Mouse (Mus musculus) limb, embryonic 12.5 days (tissue): ENCODE results near the gene Itga7. TPM values are rescaled to one million over a fixed set of nuclear protein-coding genes. Genes with fewer than 3 reads are reported as not detected.
A peak's percentile ranks its signal among the peaks of the same experiment; 100 is the strongest.

Experiments used
- ATAC-seq: fragments of 200-750 bp; cut with Nextera tagmentation; 2 replicates; pipeline ENCODE4 v1.8.0; 2017; ENCODE audit warnings: low read depth, moderate TSS enrichment; ENCODE audit not compliant: insufficient number of reproducible peaks, insufficient read depth, low FRiP score, low TSS enrichment
- H3K27ac ChIP-seq: fragments of 300-500 bp; sonication (generic); 2 replicates; pipeline ENCODE4 v1.5.1; 2016; ENCODE audit warnings: mild to moderate bottlenecking, moderate library complexity
- H3K27me3 ChIP-seq: fragments of 300-500 bp; sonication (generic); 2 replicates; pipeline ENCODE4 v1.6.1; 2016; ENCODE audit warnings: mild to moderate bottlenecking, moderate library complexity
- H3K36me3 ChIP-seq: fragments of 300-500 bp; sonication (generic); 2 replicates; pipeline ENCODE4 v1.6.1; 2016; ENCODE audit warnings: mild to moderate bottlenecking, moderate library complexity
- H3K4me1 ChIP-seq: fragments of 300-500 bp; sonication (generic); replicated peaks from 2 replicates; pipeline ENCODE4 v1.6.1; 2016
- H3K4me2 ChIP-seq: fragments of 300-500 bp; sonication (generic); 2 replicates; pipeline ENCODE4 v1.6.1; 2016; ENCODE audit warnings: mild to moderate bottlenecking, moderate library complexity
- H3K4me3 ChIP-seq: fragments of 300-500 bp; sonication (generic); replicated peaks from 2 replicates; pipeline ENCODE4 v1.5.1; 2016; ENCODE audit warnings: mild to moderate bottlenecking
- H3K9ac ChIP-seq: fragments of 300-500 bp; sonication (generic); replicated peaks from 2 replicates; pipeline ENCODE4 v1.6.1; 2016; ENCODE audit warnings: mild to moderate bottlenecking, moderate library complexity
- H3K9me3 ChIP-seq: fragments of 300-500 bp; sonication (generic); 2 replicates; pipeline ENCODE4 v1.6.1; 2016; ENCODE audit warnings: mild to moderate bottlenecking, moderate library complexity
- WGBS: fragments of 180-500 bp; shearing (Covaris S2); methylation state at CpG from one replicate; pipeline ENCODE4 v1.1.7; 2016; 5-methylcytosine and 5-hydroxymethylcytosine counted together
- polyA plus RNA-seq: library from polyadenylated mRNA; unstranded; fragments of >200 nt; fragmentation: Nextera tagmentation; extraction: Ambion mirVana; gene quantifications from 2 replicates; pipeline ENCODE4 v1.2.1, GENCODE M21; 2016

The Itga7 gene
- polyA plus RNA-seq: 1.3 and 1.7 TPM in 2 replicates

DNA sequence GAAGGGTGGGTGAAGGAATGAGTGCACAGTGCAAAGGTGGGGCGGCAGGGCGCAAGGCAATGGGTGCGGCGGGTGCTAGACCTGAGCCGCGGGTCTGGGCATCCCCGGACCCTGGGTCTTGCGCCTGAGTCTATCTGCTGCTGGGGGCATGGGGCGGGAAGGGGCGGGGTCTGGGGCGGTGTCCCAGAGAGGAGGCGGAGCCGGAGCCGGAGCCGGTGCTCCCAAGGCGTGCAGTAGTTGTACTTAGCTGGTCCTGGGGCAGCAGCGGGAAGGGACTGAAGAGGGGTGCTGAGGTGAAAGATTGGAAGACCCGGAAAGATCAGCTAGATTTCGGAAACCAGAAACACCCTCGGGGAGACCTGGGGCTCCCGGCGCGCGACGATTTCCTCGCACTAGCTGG is at the start of gene Itga7:
TSS of gene Itga7 (plus strand) at position 245 of the 400 bp plus-strand sequence.
- peak within 1 kb of the TSS; percentile 43 for H3K4me3 ChIP-seq
- H3K27me3 ChIP-seq: peaks cover 85% of the 10 kb centered on the region
- peak within 1 kb of the TSS; percentile 45; the same call in 1 of the 2 replicates for H3K9ac ChIP-seq
- H3K4me1 ChIP-seq: peaks cover 9% of the 10 kb centered on the region; the same call in 1 of the 2 replicates
- H3K27ac ChIP-seq: no peak within 1 kb of the TSS
- peak within 1 kb of the TSS; percentile 78 for H3K4me2 ChIP-seq
- no peaks in the 10 kb centered on the region for H3K9me3 ChIP-seq
- no peaks in the 10 kb centered on the region for H3K36me3 ChIP-seq
- ATAC-seq: peak; percentile 84
- WGBS: under 1% methylated on average over 26 of the region's 26 CpGs

- no peaks in the 10 kb centered on the region for H3K9me3 ChIP-seq
- 1% methylated on average over 7 of the region's 7 CpGs for WGBS
- H3K9ac ChIP-seq: peak overlapping the region; percentile 86
- peak; percentile 77 for ATAC-seq
- H3K4me2 ChIP-seq: peak overlapping the region; percentile 86
- H3K27ac ChIP-seq: peak overlapping the region; percentile 97
- peaks cover 40% of the 10 kb centered on the region for H3K36me3 ChIP-seq
- H3K27me3 ChIP-seq: no peaks in the 10 kb centered on the region
- peaks cover 37% of the 10 kb centered on the region for H3K4me1 ChIP-seq
- peak overlapping the region; percentile 87 for H3K4me3 ChIP-seq
Observed at GRCm38 (mm10) chr10:128888941-128889827, 44.4 kb upstream of the Itga7 start.

- peak overlapping the region; percentile 86 for H3K9ac ChIP-seq
- ATAC-seq: no peak
- peak overlapping the region; percentile 86 for H3K4me2 ChIP-seq
- H3K4me3 ChIP-seq: peak overlapping the region; percentile 87
- WGBS: 0% methylated on average over 1 of the region's 2 CpGs
- peak overlapping the region; percentile 97 for H3K27ac ChIP-seq
- peaks cover 38% of the 10 kb centered on the region for H3K4me1 ChIP-seq
- H3K9me3 ChIP-seq: no peaks in the 10 kb centered on the region
- H3K27me3 ChIP-seq: no peaks in the 10 kb centered on the region
- H3K36me3 ChIP-seq: peaks cover 34% of the 10 kb centered on the region
Observed at GRCm38 (mm10) chr10:128889846-128890245, 43.8 kb upstream of the Itga7 start.

GRCm38 (mm10) chr10:128890383-128891295 is 43.0 kb upstream of the Itga7 start:
- H3K4me3 ChIP-seq: peak overlapping the region; percentile 87
- H3K4me2 ChIP-seq: peak overlapping the region; percentile 86
- peak overlapping the region; percentile 86 for H3K9ac ChIP-seq
- peaks cover 43% of the 10 kb centered on the region for H3K4me1 ChIP-seq
- peaks cover 26% of the 10 kb centered on the region for H3K36me3 ChIP-seq
- ATAC-seq: peak; percentile 6; the same call in 1 of the 2 replicates
- H3K27ac ChIP-seq: peak overlapping the region; percentile 97
- no peaks in the 10 kb centered on the region for H3K9me3 ChIP-seq
- WGBS: under 1% methylated on average over 40 of the region's 40 CpGs
- no peaks in the 10 kb centered on the region; the same call in 1 of the 2 replicates for H3K27me3 ChIP-seq

- Histone ChIP-seq H3K4me1 (peaks cover 48% of the 10 kb centered on the region), H3K27ac (peak within 1 kb of the TSS; percentile 97), H3K27me3 (peaks cover 8% of the 10 kb centered on the region), H3K36me3 (peaks cover 17% of the 10 kb centered on the region), H3K9ac (peak within 1 kb of the TSS; percentile 86), H3K4me3 (peak within 1 kb of the TSS; percentile 87), H3K9me3 (no peaks in the 10 kb centered on the region), H3K4me2 (peak within 1 kb of the TSS; percentile 86)
- WGBS: 1% methylated on average over 55 of the region's 89 CpGs
- peak; percentile 54 for ATAC-seq
Observed at GRCm38 (mm10) chr10:128891296-128892094, 42.1 kb upstream of the Itga7 start, which contains the start of gene Gdf11. Gene Gdf11 (minus strand): TSS chr10:128891718.

DNA sequence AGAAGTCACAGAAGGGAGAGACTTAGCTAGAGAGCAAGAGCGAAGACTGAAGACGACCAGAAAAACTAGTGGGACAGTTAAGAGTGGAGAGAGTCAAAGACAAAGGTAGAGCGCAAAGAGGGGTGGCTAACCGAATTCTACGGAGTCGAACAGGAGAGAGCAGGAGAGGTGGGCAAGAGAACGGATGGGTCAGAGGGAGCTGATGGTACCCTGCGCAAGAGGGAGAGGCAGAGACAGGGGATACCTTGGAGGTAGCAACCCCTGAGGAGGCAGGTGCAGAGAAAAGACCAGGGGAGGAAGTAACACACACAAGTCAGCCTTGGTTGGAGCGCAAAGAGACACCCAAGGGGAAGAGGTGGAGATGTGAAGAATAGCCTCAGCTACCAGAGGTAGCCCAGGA is 41.4 kb upstream of the Itga7 start:
- H3K4me3 ChIP-seq: peak overlapping the region; percentile 87
- H3K9me3 ChIP-seq: no peaks in the 10 kb centered on the region
- H3K27me3 ChIP-seq: peaks cover 16% of the 10 kb centered on the region
- no peak for ATAC-seq
- peaks cover 50% of the 10 kb centered on the region for H3K4me1 ChIP-seq
- peak overlapping the region; percentile 86 for H3K4me2 ChIP-seq
- WGBS: 1% methylated on average over 9 of the region's 9 CpGs
- peaks cover 10% of the 10 kb centered on the region for H3K36me3 ChIP-seq
- peak overlapping the region; percentile 97 for H3K27ac ChIP-seq
- H3K9ac ChIP-seq: peak overlapping the region; percentile 86

- Histone ChIP-seq H3K27ac (no peak overlapping the region), H3K4me2 (peak overlapping the region; percentile 45), H3K36me3 (no peaks in the 10 kb centered on the region), H3K9ac (peak overlapping the region; percentile 38; the same call in 1 of the 2 replicates), H3K4me3 (peak overlapping the region; percentile 27; the same call in 1 of the 2 replicates), H3K9me3 (no peaks in the 10 kb centered on the region), H3K27me3 (peaks cover 16% of the 10 kb centered on the region), H3K4me1 (peaks cover 30% of the 10 kb centered on the region)
- WGBS: under 1% methylated on average over 9 of the region's 9 CpGs
- no peak for ATAC-seq
Observed at GRCm38 (mm10) chr10:128895437-128895836, 38.2 kb upstream of the Itga7 start.

GRCm38 (mm10) chr10:128895952-128896693 is 37.5 kb upstream of the Itga7 start:
- Histone ChIP-seq H3K4me3 (peak overlapping the region; percentile 27), H3K27ac (no peak overlapping the region), H3K9me3 (no peaks in the 10 kb centered on the region), H3K27me3 (peaks cover 16% of the 10 kb centered on the region), H3K36me3 (no peaks in the 10 kb centered on the region), H3K4me2 (peak overlapping the region; percentile 45), H3K4me1 (peaks cover 30% of the 10 kb centered on the region), H3K9ac (peak overlapping the region; percentile 38)
- 3% methylated on average over 17 of the region's 17 CpGs for WGBS
- ATAC-seq: no peak

DNA sequence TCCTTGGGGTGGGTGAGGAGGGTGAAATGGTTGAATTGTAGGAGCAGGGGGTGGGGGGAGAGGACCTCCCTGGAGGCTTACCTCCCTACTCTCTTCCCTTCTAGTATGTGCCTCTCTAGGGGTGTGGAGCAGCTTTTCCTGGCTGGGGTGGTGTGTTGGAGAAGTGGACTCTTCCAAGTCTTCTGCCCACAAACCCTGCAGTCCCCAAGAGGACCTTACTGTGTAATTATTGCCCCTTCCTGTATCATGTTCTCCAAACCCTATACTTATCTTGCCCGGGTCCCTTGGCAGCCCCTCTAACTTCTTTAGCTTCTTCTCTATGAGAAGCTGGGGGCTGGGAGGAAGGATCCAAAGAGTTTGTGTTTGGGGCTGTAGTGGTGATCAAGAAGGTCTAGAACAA is 36.8 kb upstream of the Itga7 start:
- no peaks in the 10 kb centered on the region for H3K9me3 ChIP-seq
- H3K4me1 ChIP-seq: peaks cover 30% of the 10 kb centered on the region
- ATAC-seq: no peak
- H3K9ac ChIP-seq: no peak overlapping the region; the same call in 1 of the 2 replicates
- WGBS: 39% methylated on average over 1 of the region's 1 CpGs
- peaks cover 16% of the 10 kb centered on the region for H3K27me3 ChIP-seq
- H3K4me2 ChIP-seq: peak overlapping the region; percentile 45; the same call in 1 of the 2 replicates
- H3K4me3 ChIP-seq: no peak overlapping the region
- no peaks in the 10 kb centered on the region for H3K36me3 ChIP-seq
- no peak overlapping the region for H3K27ac ChIP-seq

DNA sequence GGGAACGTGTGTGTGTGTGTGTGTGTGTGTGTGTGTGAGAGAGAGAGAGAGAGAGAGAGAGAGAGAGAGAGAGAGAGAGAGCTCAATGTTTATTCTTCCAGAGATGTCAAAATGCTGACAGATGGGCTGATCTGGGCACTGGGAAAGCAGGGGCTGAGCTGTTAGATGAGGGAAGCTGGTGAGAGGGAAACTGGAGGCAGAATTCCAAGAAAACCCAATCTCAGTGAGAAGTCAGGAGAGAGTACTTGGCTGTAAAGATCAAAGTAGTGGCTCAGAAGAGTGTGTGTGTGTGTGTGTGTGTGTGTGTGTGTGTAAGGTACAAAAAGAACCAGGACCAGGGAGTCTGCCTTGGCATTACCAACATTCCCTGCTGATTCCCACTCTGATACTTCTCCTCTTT is 36.1 kb upstream of the Itga7 start:
- peaks cover 26% of the 10 kb centered on the region for H3K4me1 ChIP-seq
- no peaks in the 10 kb centered on the region for H3K9me3 ChIP-seq
- no peak overlapping the region for H3K4me2 ChIP-seq
- no peak overlapping the region for H3K9ac ChIP-seq
- H3K4me3 ChIP-seq: no peak overlapping the region
- no peaks in the 10 kb centered on the region for H3K36me3 ChIP-seq
- no peak overlapping the region for H3K27ac ChIP-seq
- H3K27me3 ChIP-seq: peaks cover 16% of the 10 kb centered on the region
- WGBS: 6% methylated on average over 1 of the region's 1 CpGs
- no peak for ATAC-seq
